Mouse (Mus musculus) testis, postnatal 14 days (tissue): Measurements from ENCODE around the gene 4933425L06Rik.

ENCODE experiments used
- DNase-seq: peaks from one replicate; pipeline ENCODE4 v3.0.0; 2021; ENCODE audit warnings: low spot score

The 4933425L06Rik gene

DNA sequence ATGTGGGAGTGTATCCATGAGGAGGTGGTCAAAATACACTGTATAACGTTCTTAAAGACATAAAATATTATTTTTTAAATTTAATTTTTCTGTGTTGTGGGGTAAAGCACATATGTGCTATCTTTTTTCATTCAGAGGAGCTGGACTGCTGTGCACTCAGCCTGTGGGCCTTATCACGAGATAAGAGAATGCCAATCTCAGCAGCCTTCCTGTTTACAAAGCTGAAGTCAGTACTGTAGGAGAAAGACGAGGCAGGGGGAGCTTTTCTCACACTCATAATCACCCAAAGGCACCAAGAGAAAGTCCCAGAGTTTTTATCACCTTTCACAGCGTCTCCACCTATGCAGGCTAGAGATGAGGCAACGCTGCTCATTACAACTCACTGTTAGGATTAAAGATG lies 52.5 kb downstream of the 4933425L06Rik start:
- DNase-seq, result no peak

GRCm38 (mm10) chr13:105139881-105140280 lies 58.0 kb downstream of the 4933425L06Rik start:
- DNase-seq, result no peak

GRCm38 (mm10) chr13:105146827-105147226 lies 64.9 kb downstream of the 4933425L06Rik start:
- DNase-seq, result no peak

DNA sequence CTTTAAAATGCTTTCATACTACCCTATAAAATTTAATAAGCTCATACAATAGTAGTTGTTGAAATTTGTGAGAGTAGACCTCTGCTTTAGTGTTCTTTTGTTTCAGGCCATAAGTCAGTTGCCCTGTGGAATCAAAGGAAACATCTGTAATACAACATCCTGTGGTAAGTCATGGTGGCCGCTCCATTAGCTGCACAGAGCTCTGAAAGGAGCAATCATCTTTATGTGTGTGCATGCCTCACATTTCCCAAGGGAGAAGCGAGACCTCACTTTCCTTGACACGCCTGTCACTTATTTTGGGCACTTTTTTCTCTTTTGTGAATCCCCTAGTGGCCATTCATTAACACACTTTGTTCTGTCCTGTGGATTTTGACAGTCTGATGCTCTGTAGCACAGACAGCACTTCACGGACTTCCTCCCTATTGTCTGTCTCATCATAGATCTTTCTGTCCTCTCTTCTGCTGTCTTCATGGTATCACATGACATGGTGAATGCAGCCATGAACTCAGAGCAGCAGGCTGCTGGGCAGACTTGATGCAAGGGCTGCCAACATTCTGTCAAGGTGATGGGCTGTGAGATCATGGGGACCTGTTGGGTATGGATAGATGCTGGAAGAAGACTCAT lies 66.0 kb downstream of the 4933425L06Rik start:
- DNase-seq, result no peak

- DNase-seq, result no peak
Measured at GRCm38 (mm10) chr13:105150006-105150405, 68.1 kb downstream of the 4933425L06Rik start.

GRCm38 (mm10) chr13:105153955-105154354 lies 72.0 kb downstream of the 4933425L06Rik start:
- no peak for DNase-seq

DNA sequence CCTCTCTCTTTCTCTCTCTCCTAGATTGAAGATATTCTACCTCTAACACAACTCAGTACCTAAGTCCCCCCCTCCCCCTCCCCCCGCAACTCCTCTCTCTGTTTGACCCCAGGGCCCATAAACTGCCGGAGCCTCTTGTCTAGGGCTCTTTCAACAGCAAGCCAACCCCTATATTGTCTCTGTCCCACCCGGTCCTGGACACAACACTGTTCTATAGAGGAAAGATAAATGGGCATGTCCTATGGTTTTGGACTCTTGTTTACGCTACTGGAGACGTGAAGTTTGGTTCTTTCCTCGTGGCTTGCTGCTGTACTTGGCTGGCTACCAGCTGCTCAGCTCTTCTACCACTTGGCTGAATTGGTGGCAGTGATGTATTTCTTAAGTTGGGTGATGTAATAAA lies 83.5 kb downstream of the 4933425L06Rik start:
- no peak for DNase-seq
